Mouse (Mus musculus): ENCODE data around the gene Ufl1.
"Not testable (repeated sequence)": the region's sequence is repeated elsewhere in the genome, so short reads cannot be mapped to it uniquely, and the experiment has no call there.

Ufl1 gene

GRCm38 (mm10) chr4:25281671-25282038 is at the start of gene Ufl1:
Gene Ufl1, minus strand, starts transcription at chr4:25281821.
- peak; percentile 98 for DNase-seq (ENCODE audit: low spot score)

- no peak for DNase-seq (ENCODE audit: low spot score)
Observed at GRCm38 (mm10) chr4:25325684-25326220, 44.1 kb upstream of the Ufl1 start.

DNA sequence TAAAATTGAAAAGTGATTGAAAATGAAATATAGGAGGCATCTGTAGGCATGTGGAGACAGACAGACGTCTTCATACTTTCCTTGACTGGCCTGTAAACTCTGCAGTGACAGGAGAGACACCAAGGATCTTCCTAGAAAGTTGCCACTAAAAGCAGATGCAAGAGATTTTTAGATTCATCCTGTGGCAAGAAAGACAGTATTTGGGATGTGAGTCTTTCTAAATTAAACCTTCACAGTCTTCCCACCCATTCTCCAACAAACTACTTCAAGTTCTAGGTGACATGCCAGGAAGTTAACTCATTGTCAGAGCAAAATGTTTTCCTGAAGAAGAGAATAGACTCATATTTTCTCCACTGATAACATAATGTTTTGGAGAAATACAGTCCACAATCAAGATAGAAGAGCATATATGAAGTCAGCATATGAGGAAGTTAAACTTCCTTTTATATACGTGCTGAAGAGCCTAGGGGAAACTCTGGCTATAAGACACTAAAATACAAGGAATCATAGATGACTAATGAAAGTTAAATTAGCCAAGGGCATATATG is 41.1 kb upstream of the Ufl1 start:
- DNase-seq (ENCODE audit: low spot score), result no peak

DNA sequence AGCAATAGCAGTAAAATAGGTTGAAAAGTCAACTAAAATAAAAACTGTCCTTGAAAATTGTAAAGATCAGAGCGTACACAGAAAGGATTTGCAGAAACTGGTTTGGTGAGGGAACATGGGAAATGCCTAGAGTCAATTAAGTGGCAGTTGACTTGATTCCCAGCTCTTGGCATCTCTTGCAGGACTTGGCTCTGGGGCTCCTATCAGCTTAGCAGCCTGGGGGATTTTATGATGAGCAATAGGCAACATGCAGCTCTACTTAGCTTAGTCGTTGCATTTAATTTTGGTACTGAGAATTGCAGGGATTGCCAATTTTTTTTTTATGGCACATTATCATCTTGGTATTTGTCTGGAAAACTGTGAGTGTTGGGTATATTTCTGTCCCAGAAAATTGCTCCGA is 32.1 kb upstream of the Ufl1 start:
- DNase-seq (ENCODE audit: low spot score), result no peak

GRCm38 (mm10) chr4:25285002-25285401 is 3.4 kb upstream of the Ufl1 start:
- DNase-seq (ENCODE audit: low spot score), result not testable (repeated sequence)

- DNase-seq (ENCODE audit: low spot score), result no peak
Observed at GRCm38 (mm10) chr4:25280938-25281670, 517 bp downstream of the Ufl1 start.

DNA sequence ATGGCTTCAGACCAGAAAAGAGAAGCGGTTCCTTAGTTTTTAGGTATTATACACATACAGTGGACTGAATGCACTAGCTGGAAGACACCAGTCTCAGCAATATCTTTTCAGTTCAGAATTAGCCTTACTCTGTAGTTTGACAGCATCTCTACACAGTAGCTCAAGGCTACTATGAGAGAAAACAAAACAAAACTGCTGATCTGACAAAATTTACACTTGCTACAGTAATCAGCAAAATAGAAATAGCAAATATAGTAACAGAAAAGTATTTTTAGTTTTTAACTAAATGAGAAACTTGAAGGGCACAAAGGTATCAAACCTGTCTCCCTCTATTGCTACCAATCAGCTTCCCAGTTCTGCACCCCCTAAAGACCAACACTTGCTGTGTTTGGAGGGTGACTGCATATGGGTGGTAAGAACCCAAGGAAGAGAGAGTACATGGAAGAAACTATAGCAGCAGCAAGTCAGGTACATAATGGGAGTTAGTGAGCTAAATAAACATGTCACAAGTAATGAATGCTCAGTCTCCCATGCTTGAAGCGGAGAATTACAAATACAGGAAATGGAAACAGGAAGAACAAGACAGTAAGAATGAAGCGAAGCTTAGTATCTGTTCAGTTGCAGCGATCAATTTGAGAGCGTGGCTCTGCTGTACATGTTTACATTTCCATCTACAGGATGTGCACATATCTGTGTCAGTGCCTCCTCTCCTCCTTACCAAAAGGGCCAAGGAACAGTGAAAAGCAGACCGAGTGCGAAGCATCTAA is 8.6 kb downstream of the Ufl1 start:
- DNase-seq (ENCODE audit: low spot score), result no peak

DNA sequence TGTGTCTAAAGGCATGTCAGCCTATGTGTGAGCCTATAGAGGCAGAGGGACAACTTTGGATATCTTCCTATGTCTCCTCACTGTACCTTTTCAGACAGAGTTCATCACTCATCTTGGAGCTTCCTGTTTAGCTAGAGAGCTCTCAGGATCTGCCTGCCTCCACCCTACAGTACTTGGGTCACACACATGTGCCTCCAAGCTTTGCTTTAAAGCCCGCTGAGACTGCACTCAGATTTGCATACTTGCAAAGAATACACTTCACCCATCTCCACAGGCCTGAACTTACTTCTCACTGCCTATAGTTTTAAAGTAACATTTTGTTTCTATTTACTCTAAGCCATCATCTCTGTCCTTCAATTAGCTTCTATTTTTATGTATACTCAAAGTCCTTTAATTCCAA is 9.7 kb downstream of the Ufl1 start:
- DNase-seq (ENCODE audit: low spot score), result no peak

DNA sequence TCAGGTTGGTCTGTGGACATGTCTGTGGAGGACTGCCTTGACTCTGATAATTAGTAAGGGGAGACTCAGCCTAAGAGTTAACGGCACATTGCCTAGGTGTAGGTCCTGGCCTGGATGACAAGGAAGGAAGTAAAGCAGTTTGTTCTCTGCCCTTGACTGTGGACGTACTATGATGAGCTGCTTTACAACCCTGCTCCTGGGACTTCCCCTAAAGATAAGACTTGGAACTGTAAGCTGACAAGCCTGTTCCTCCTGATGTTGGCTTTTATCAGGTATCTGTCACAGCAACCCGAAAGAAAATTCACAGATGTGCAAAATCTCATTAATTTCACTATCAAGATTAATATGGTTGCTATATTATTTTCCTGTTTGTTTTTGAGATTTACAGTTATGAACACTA is 14.5 kb downstream of the Ufl1 start:
- DNase-seq (ENCODE audit: low spot score), result no peak

DNA sequence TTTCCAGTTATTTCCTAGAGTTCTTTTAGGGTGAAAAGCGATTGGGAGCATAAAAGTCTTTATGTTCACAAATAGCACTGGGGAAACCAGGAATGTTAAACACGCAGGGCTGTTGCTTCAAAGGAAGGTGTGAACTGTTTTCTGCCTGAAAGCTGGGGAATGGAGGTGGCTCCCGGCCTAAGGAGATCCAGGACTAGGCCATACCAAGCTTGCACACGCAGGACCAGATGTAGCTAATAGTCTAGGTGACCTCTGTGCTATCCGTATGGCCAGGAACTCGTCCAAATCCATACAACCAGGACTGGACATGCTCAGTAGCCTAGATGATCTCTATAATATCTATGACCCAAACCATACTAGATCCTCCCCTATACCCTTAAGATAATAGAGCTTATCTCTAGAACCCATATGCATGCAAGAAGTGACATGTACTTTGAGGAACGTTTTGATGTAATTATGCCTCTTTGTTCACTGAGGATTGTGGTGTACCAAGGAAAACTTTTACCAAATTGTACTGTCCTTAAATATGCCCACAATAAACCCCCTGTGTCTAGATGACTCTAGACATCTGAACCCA is 23.7 kb downstream of the Ufl1 start:
- DNase-seq (ENCODE audit: low spot score), result no peak

GRCm38 (mm10) chr4:25242776-25243175 is 38.8 kb downstream of the Ufl1 start, which contains the start of gene Fhl5:
Gene Fhl5, minus strand, starts transcription at chr4:25242876.
- DNase-seq (ENCODE audit: low spot score), result no peak

- DNase-seq (ENCODE audit: low spot score), result not testable (repeated sequence)
Observed at GRCm38 (mm10) chr4:25235663-25236062, 46.0 kb downstream of the Ufl1 start.

- DNase-seq (ENCODE audit: low spot score), result not testable (repeated sequence)
Observed at GRCm38 (mm10) chr4:25233767-25234166, 47.9 kb downstream of the Ufl1 start.

DNA sequence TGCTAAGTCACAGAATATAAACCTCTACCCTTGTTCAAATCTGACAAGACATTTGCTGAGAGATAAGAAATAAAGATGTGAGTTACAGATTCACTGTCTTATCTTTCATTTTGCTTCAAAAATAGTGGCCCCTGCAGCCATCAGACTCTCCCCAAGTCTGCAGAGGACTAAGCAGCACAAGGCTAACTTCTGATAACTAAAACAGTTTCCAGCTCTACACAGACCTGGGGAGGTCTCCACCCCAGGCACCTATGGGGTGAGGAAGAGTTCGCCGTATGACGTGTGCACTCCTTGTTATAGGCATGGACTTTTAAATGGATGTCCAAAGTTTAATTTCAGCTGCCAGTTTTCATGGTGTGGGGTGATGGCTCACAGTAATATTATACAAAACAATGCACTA is 49.1 kb downstream of the Ufl1 start:
- DNase-seq (ENCODE audit: low spot score), result no peak

- no peak for DNase-seq (ENCODE audit: low spot score)
Observed at GRCm38 (mm10) chr4:25227527-25227926, 54.1 kb downstream of the Ufl1 start.

GRCm38 (mm10) chr4:25221927-25222326 is 59.7 kb downstream of the Ufl1 start:
- DNase-seq (ENCODE audit: low spot score), result no peak

DNA sequence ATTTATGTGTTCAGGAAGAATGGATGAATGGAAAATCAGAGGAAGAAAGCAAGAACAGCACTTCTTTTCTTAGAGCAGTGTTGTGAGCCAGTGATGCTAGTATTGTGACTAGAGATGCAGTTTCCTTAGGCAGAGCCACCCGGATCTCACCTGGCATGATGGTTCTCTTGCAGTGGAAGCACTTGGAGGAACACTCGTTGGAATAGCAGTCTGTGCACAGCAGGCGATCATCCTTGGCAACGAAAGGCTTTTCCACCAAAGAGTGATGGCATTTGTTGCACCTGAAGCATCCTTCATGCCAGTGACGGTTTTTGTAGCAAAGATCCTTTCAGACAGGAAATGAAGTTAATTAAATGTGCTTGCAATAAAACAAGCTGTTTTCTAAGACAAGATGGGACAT is 68.2 kb downstream of the Ufl1 start:
- DNase-seq (ENCODE audit: low spot score), result no peak

- DNase-seq (ENCODE audit: low spot score), result no peak
Observed at GRCm38 (mm10) chr4:25206166-25206565, 75.5 kb downstream of the Ufl1 start.
